Mouse (Mus musculus) layer of hippocampus, adult 8-10 months (tissue): ENCODE measurements around the gene Sec1. TPM values are rescaled to one million over a fixed set of nuclear protein-coding genes. Genes with fewer than 3 reads are reported as not detected.
A peak's percentile ranks its signal among the peaks of the same experiment; 100 is the strongest.

Source experiments
- DNase-seq, 2 experiments: peaks; one replicate each; pipeline ENCODE4 v3.0.0; 2022; ENCODE audit warnings: low spot score in 2 of 2
- total RNA-seq, 4 experiments: library from RNA; stranded (reverse); gene quantifications; 2 replicates each; pipeline ENCODE4 v1.2.4; 2022

Sec1 gene
- total RNA-seq, 4 experiments from 2014 or later = 1.6 to 4.6 (median 3.3) TPM

DNA sequence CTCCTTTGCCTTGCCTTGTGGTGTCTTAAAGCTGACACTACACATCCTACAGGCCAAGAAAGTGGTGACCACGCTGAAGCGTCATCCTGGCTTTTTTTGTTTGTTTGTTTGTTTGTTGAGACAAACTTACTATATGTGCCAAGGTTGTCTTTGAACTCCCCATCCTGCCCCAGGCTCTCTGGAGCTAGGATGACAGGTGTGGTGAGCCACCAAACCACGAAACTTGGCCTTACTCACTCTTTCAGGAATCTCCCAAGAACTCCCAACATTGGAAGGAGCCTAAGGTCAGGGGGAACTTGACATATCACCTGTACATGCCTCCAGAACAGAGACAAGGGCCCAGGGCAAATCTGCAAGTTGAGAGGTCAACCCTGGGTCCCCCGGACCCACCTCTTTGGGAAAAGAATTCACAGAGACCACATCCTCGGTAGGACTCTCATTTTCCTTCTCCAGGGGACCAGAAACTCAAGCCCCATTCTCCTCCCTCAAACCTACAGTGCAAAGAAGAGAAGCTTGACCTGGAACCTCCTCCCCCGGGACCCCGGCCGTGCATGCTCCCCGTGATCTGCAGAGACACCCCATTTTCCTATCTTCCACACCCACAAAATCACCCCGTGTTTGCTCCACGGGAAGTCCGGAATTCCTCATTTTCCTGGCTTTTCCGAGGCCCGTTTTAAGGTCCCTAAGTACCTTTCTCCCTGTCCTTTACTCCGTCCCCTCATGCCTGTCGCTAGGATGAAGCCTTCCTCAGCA lies 51.5 kb downstream of the Sec1 start:
- DNase-seq = no peak

DNA sequence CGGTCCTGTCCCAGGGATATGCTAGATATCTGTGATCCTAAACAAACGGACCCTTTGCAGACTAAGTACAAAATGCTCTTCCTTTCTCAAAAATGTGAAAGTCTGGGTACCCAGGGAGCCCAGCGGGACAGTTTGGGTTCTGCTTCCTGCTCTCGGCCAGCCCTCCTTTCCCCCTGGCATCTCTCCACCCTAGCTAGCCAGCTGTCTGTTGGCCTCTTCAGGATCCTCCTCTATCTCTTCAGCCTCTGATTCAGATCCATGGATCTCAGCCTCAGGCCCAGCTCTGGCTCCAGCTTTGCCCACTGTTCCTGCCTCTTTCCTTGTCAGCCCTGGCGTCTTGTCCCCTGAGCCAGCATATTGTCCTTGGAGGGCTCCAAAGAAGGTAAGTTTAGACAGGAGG lies 52.1 kb downstream of the Sec1 start:
- no peak for DNase-seq

DNA sequence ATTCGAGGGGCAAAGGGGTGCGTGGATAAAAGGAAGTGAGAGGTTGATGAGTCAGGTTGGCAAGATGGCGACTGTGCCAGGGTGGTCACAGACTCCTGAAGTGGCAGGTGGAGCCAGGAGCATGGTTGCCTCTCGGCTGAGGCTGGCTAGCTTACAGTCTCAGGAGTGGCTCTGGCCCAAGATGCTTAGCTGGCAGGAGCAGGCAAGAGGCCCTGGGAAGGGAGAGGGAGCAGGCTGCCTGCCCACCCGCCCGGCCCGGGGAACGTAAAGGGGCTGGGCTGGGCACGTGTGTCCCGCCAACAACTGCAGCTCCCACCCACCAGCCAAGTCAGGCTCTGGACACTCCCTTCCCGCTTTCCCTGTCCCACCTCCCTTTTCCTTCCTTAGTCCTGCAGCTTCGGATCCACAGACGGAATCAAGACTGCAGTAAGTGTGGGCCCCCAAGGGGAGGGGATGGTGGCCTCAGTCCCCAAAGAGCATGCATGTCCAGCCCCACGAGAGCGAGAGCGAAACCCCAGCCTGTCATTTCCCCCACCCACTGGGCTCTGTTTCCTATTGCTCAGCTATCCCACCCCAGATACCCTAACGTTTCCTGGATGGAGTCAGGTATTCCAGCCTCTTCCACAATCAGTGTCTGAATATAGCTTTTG lies 52.7 kb downstream of the Sec1 start:
- DNase-seq = no peak

DNA sequence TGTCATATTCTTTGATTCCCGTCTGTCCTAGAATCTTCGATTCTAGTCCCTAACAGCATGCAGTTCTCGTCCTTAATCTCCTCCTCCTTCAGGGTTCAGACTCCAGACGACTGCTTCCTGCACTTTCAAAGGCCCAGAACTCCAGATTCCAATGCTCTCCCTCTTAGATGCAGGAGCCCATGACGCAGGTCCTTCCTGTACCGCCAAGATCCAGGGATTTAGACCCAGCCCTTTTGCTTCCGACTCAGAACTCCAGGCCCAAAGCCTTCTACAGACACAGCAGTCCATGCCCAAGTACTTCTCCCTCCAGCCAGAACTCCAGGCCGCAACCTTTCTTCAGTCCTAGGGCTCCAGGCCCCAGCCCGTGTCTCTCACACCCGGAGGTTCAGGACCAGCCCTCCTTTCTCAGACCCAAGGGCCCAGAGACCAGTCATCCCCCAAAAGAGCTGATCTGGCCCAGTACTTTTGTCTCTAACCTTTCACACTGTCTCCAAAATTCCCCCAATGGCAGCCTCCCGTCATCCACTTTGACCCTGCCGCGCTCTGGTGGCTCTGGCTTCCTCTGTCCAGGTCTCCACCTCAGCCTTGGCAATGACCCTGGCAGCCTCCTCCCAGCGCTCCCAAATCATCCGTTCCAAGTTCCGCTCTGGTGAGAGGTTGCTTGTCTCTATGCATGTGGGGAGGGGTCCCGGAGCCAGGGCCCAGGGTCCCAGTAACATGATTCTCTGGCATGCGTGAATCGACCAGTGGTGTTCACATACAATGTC lies 53.8 kb downstream of the Sec1 start:
- no peak for DNase-seq

DNA sequence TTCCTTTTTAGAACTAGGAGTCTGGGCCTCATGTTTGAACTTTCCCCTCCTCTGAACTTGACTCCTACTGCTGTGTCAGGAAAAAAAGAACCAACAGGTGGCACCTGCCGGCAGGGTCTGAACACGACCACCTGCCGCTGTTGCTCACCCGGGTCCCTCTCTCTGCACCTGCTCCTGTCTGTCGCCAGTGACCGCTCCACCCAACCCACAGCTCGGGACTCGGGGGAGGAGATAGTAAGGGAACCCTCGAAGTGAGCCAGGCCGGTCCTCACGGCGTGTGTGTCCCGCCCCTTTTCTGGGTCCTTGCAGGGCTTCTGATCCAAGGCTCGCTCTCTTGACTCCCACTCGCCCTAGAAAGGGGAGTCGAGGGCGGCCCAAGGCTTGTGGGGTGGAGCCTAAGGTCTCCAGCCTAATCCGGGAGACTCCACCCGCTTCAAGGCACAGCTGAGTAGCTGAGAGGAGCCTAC lies 54.6 kb downstream of the Sec1 start, which contains the start of gene Mamstr:
TSS of gene Mamstr (plus strand) at position 417 of the 467 bp plus-strand sequence.
- DNase-seq = no peak

DNA sequence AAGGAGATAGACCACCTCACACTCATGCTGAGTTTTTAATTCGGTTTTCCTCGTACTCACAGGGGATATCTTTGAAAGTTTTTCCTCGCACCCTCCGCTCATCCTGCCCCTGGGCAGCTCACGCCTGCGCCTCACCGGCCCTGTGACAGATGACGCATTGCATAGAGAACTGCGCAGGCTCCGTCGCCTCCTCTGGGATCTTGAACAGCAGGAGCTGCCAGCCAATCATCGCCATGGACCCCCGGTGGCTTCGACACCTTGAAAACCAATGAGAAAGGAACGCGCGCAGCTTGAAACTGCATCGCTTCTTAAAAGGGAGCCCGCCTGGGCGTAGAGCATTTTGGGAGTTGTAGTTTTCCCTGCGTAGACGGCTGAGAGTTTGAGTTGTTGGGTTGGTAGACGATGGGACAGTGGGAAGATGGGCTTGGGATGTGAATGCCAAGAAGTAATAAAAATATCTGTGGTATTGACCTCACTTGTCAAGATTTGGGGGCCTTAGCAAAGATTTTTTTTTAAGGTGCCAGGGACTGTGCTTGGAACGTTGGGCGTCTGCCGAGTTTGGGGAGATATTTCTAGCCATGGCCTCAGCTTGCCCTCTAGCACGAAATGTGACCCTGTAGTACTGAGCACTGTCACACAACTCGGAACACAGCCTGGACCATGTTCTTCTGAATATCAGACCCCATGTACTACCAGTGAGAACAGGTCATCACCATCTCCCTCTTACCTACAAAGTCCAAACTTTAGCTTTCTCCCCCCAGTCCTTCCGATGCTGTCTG lies 55.4 kb downstream of the Sec1 start:
- peak; percentile 97 for DNase-seq

DNA sequence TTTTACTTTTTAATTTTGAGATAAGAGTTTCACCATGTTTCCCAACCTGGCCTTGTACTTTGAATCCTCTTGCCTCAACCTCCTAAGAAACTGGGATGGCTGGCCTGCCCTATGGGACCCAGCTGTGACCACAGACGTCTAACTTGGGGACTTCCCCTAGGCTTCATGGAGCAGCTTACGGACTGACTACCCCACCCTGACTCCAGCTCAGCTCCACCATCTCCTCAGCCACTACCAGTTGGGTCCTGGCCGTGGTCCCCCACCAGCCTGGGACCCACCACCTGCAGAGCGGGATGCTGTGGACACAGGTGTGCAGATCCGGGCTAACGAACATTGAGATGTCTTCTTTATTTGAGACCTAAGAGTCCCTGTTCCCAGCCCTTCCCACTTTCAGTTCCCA lies 56.5 kb downstream of the Sec1 start:
- DNase-seq = no peak

DNA sequence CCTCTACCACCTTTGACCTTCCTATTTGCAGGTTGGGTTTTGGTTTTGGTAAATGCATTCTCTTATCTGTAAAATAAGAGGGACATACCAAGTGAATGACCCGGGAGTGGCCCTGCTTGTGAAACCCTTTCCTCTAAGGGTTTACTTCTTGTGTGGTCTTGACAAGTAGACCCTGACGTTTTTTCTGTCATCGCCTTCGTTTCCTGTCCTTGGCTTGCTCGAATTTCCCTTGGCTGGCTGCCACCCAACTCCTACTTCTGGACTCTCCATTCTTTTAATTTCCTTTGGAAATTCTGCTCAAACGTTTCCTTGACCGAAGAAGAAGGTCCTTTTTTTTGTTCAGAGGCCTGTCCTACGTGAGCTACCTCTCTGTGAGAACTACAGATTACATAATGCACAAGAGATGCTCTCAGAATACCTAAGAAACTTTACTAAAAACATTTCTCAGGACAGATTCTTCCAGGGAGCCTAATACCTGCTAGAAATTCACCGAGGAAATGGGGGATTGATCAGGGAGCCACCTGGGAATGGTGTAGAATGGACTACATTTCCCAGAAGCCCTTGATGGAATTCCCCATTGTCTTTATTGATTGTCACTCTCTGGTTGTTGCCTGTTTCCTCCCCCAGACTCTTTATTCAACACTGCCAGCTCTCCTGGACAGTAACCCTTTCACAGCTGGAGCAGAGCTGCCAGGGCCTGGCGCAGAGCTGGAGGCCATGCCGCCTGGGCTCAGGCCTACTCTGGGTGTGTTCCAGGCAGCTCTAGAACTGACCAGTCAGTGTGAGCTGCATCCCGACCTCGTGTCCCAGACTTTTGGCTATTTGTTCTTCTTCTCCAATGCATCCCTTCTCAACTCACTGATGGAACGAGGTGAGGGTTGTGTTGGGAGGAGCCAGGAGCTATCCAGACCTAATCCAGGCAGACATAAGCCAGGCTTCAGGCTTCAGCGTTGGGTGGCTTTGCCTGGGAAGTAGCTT lies 58.2 kb downstream of the Sec1 start:
- DNase-seq = no peak

DNA sequence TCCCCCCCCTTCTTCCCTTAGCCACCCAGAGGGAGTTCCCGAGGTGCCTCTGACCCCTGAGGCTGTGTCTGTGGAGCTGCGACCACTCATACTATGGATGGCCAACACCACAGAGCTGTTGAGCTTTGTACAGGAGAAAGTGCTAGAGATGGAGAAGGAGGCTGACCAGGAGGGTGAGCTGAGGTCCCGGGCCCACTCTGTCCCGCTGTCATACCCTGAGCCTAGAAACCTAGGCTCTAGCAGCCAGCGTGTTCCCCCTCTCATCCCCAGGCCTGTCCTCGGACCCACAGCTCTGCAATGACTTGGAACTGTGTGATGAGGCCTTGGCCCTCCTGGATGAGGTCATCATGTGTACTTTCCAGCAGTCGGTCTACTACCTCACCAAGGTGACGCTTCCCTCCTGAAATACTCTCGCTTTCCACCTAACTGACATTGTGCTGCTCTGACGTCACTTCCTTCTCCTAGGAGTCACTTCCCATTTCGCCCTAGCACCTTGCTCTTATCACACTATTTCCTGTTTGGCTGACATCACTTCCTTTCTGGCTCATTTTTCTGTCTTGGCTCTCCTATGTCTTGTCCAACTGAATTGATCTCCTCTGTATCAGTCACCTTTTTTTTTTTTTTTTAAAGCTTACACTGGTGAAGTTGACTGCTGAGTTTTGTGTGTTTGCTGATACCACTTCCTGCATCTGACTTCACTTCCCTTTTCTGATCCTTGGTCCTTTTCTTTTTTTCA lies 59.1 kb downstream of the Sec1 start:
- no peak for DNase-seq

DNA sequence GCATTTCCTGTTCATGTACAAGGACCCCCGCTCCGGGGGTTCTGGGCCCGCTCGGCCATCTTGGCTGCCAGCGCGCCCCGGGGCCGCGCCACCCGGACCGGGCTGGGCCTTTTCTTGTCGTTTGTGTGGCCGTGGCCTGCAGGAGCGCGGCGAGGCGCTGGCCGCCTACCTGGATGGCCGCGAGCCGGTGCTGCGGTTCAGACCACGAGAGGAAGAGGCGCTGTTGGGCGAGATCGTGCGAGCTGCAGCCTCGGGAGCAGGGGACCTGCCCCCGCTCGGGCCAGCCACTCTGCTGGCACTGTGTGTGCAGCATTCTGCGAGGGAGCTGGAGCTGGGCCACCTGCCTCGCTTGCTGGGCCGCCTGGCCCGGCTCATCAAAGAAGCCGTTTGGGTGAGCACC lies 61.7 kb downstream of the Sec1 start:
- DNase-seq = no peak

DNA sequence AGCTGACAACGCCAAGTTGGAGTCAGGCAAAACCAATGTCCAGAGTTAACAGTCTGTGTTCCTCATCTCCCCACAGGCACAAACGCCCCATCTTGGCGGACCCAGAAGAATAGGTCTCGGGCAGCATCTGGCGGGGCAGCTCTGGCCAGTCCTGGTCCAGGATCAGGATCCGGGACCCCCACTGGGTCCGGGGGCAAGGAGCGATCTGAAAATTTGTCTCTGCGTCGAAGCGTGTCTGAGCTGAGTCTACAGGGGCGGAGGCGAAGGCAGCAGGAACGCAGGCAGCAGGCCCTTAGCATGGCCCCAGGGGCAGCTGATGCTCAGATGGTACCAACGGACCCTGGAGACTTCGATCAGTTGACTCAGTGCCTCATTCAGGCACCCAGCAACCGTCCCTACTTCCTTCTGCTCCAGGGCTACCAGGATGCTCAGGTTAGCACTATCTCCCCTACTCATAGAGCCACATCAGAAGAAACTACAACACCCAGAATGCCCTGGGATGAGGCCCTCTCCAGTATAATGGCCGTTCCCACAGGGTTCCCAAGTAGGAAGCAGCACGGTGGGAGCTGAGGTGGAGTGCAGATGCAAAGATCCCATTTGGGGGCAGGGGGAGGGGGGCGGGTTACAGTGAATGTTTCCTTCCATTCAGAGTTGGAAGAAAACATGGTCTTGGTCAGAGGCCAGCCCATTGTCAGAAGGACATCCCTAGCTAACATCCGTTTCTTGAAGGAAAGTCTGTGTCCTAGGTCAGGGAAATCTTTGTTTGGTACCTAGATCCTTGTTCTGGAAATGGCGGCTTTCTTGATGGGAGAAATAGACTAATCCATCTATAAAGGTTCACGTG lies 63.9 kb downstream of the Sec1 start:
- no peak for DNase-seq

DNA sequence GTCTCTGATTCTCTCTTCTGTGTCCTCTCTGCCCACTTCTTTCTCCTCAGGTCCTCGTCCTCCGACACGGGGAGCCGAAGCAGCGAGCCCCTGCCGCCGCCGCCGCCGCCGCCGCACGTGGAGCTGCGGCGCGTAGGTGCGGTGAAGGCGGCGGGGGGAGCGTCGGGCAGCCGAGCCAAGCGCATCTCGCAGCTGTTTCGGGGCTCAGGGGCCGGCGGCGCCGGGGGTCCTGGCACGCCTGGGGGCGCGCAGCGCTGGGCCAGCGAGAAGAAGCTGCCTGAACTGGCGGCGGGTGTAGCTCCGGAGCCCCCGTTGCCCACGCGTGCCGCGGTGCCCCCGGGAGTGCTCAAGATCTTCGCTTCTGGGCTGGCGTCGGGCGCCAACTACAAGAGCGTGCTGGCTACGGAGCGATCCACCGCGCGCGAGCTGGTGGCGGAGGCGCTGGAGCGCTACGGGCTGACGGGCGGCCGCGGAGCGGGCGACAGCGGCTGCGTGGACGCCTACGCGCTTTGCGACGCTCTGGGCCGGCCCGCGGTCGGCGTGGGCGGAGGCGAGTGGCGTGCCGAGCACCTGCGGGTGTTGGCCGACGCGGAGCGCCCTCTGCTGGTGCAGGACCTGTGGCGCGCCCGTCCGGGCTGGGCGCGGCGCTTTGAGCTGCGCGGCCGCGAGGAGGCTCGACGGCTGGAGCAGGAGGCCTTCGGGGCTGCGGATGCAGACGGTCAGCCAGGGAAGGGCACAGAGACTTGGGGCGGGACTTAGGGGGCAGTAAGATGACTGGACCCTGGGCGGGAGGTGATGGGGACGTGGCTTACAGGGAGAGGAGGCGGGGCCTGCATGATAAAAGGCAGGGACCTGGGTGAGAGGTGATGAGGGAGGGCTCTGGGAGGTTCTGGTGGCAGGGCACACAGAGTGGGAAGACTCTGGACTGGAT lies 65.6 kb downstream of the Sec1 start:
- peak in 1 of 2 experiments; percentile 78 for DNase-seq

Other genes with a start within 250 kb of the Sec1 start
- 100 to 1,000 TPM; 176 to 331 (median 227) TPM for gene Ftl1, start 234.5 kb downstream of the Sec1 start, total RNA-seq
- 10 to 100 TPM; 70.0 to 78.6 (median 73.2) TPM for gene Bax, start 227.5 kb downstream of the Sec1 start, total RNA-seq
- not detected for gene Tulp2, start 212.5 kb downstream of the Sec1 start, total RNA-seq
- 1 to 10 TPM in 1 of 4 experiments, not detected in 3; 2.0 TPM for gene Gm45808, start 207.6 kb downstream of the Sec1 start, total RNA-seq
- gene Dhdh, start 205.6 kb downstream of the Sec1 start, total RNA-seq = 1 to 10 TPM; 5.6 to 6.3 (median 6.2) TPM
- 100 to 1,000 TPM; 101 to 135 (median 117) TPM for gene Nucb1, start 184.0 kb downstream of the Sec1 start, total RNA-seq
- gene Ppp1r15a, start 168.1 kb downstream of the Sec1 start, total RNA-seq = 10 to 100 TPM; 15.2 to 24.6 (median 19.0) TPM
- gene Plekha4, start 168.1 kb downstream of the Sec1 start, total RNA-seq = 1 to 10 TPM in 3 of 4 experiments, under 1 TPM in 1; 0.80 to 1.9 (median 1.5) TPM
- gene Hsd17b14, start 139.5 kb downstream of the Sec1 start, total RNA-seq = not detected
- 10 to 100 TPM; 23.2 to 33.0 (median 29.9) TPM for gene Bcat2, start 124.2 kb downstream of the Sec1 start, total RNA-seq
- gene Fgf21, start 78.9 kb downstream of the Sec1 start, total RNA-seq = not detected
- gene Fut1, start 77.1 kb downstream of the Sec1 start, total RNA-seq = under 1 TPM in 3 of 4 experiments, not detected in 1; 0.20 to 0.28 (median 0.21) TPM
- gene Izumo1, start 72.6 kb downstream of the Sec1 start, total RNA-seq = under 1 TPM in 3 of 4 experiments, not detected in 1; 0.14 to 0.27 (median 0.22) TPM
- 1 to 10 TPM; 5.8 to 7.5 (median 6.6) TPM for gene Rasip1, start 66.9 kb downstream of the Sec1 start, total RNA-seq
- gene Mamstr, start 54.4 kb downstream of the Sec1 start, total RNA-seq = 1 to 10 TPM; 1.5 to 4.4 (median 2.4) TPM
- under 1 TPM in 3 of 4 experiments, not detected in 1; 0.20 to 0.27 (median 0.23) TPM for gene Fut2, start 28.0 kb downstream of the Sec1 start, total RNA-seq
- gene Ntn5, start 10.4 kb downstream of the Sec1 start, total RNA-seq = 10 to 100 TPM in 3 of 4 experiments, 1 to 10 TPM in 1; 9.1 to 13.5 (median 11.6) TPM
- gene Car11, start 5.4 kb upstream of the Sec1 start, total RNA-seq = 100 to 1,000 TPM; 158 to 230 (median 187) TPM
- gene Dbp, start 10.7 kb upstream of the Sec1 start, total RNA-seq = 100 to 1,000 TPM in 2 of 4 experiments, 10 to 100 TPM in 2; 76.7 to 136 (median 109) TPM
- gene Rpl18, start 21.1 kb upstream of the Sec1 start, total RNA-seq = 100 to 1,000 TPM; 385 to 434 (median 409) TPM
- 10 to 100 TPM; 28.1 to 36.7 (median 32.7) TPM for gene Sphk2, start 23.6 kb upstream of the Sec1 start, total RNA-seq
- gene Fam83e, start 26.8 kb upstream of the Sec1 start, total RNA-seq = under 1 TPM in 3 of 4 experiments, not detected in 1; 0.18 to 0.41 (median 0.19) TPM
- not detected for gene Spaca4, start 31.4 kb upstream of the Sec1 start, total RNA-seq
- 100 to 1,000 TPM; 251 to 313 (median 283) TPM for gene Lmtk3, start 89.3 kb upstream of the Sec1 start, total RNA-seq
- gene Sult2b1, start 90.3 kb upstream of the Sec1 start, total RNA-seq = 10 to 100 TPM in 3 of 4 experiments, 1 to 10 TPM in 1; 9.9 to 12.5 (median 11.3) TPM
- 100 to 1,000 TPM; 135 to 147 (median 139) TPM for gene Cyth2, start 120.2 kb upstream of the Sec1 start, total RNA-seq
- 1 to 10 TPM; 1.6 to 2.1 (median 1.8) TPM for gene Kcnj14, start 130.4 kb upstream of the Sec1 start, total RNA-seq
- 10 to 100 TPM; 19.3 to 24.7 (median 22.3) TPM for gene Grwd1, start 136.5 kb upstream of the Sec1 start, total RNA-seq
- gene Kdelr1, start 178.4 kb upstream of the Sec1 start, total RNA-seq = 10 to 100 TPM; 72.8 to 86.3 (median 79.1) TPM
- 10 to 100 TPM in 2 of 4 experiments, 1 to 10 TPM in 2; 8.6 to 11.1 (median 10.1) TPM for gene Grin2d, start 184.0 kb upstream of the Sec1 start, total RNA-seq
- gene Syngr4, start 202.3 kb upstream of the Sec1 start, total RNA-seq = under 1 TPM in 1 of 4 experiments, not detected in 3; 0.64 TPM
- gene Tmem143, start 202.5 kb upstream of the Sec1 start, total RNA-seq = 10 to 100 TPM; 19.8 to 24.1 (median 21.2) TPM
- 1 to 10 TPM; 2.6 to 6.3 (median 6.2) TPM for gene Emp3, start 227.0 kb upstream of the Sec1 start, total RNA-seq
- 1 to 10 TPM; 3.7 to 5.4 (median 4.5) TPM for gene Ccdc114, start 229.7 kb upstream of the Sec1 start, total RNA-seq